Mouse (Mus musculus) erythroblast, embryonic 14.5 days (primary cell): ENCODE measurements around the gene Olfr202. TPM values are rescaled to one million over a fixed set of nuclear protein-coding genes. Genes with fewer than 3 reads are reported as not detected.
"Not testable (repeated sequence)": the region's sequence is repeated elsewhere in the genome, so short reads cannot be mapped to it uniquely, and the experiment has no call there.

Experiments used
- H3K27me3 ChIP-seq: 2 replicates; pipeline ENCODE4 v1.6.1; 2012; ENCODE audit warnings: inconsistent platforms; ENCODE audit not compliant: control insufficient read depth
- H3K36me3 ChIP-seq: 2 replicates; pipeline ENCODE4 v1.6.1; 2012; ENCODE audit warnings: mild to moderate bottlenecking, inconsistent platforms; ENCODE audit not compliant: control insufficient read depth
- H3K4me1 ChIP-seq: 2 replicates; pipeline ENCODE4 v1.6.1; 2012; ENCODE audit warnings: inconsistent platforms; ENCODE audit not compliant: control insufficient read depth
- H3K4me3 ChIP-seq: replicated peaks from 2 replicates; pipeline ENCODE3; 2012; ENCODE audit warnings: moderate library complexity, mild to moderate bottlenecking, inconsistent platforms
- H3K9me3 ChIP-seq: 2 replicates; pipeline ENCODE4 v1.6.1; 2012; ENCODE audit warnings: low read length, inconsistent platforms, mixed read lengths; ENCODE audit not compliant: control insufficient read depth
- GATA1 ChIP-seq: IDR thresholded peaks from 2 replicates; pipeline ENCODE4 v1.6.1; 2012; ENCODE audit warnings: low read length, inconsistent platforms, mixed read lengths
- TAL1 ChIP-seq: IDR thresholded peaks from 3 replicates; pipeline ENCODE4 v1.6.1; 2012; ENCODE audit warnings: low read length, inconsistent platforms, mixed read lengths
- polyA plus RNA-seq: library from polyadenylated mRNA; stranded (reverse); fragments of >175 nt; gene quantifications from 2 replicates; pipeline ENCODE4 v1.2.3, GENCODE M21; 2012

Olfr202 gene
- polyA plus RNA-seq: not detected in 2 replicates

- Histone ChIP-seq H3K36me3 (no peaks in the 10 kb centered on the region), H3K27me3 (no peaks in the 10 kb centered on the region), H3K4me1 (no peaks in the 10 kb centered on the region), H3K9me3 (no peaks in the 10 kb centered on the region; the same call in 1 of the 2 replicates), H3K4me3 (no peak within 1 kb of the TSS)
- TF ChIP-seq TAL1 (no peak), GATA1 (no peak)
These were observed at the start of gene Olfr202 for GRCm38 (mm10) chr16:59286693-59287092. Gene Olfr202 (minus strand): TSS chr16:59286793.

- Histone ChIP-seq H3K4me1 (no peaks in the 10 kb centered on the region), H3K36me3 (no peaks in the 10 kb centered on the region), H3K9me3 (peaks cover 4% of the 10 kb centered on the region; the same call in 1 of the 2 replicates), H3K4me3 (no peak within 1 kb of the TSS), H3K27me3 (no peaks in the 10 kb centered on the region)
- TF ChIP-seq GATA1 (no peak), TAL1 (no peak)
These were observed 44.4 kb upstream of the Olfr202 start, which contains the start of gene Olfr205 for GRCm38 (mm10) chr16:59331038-59331437. Gene Olfr205 (minus strand): TSS chr16:59331138.

DNA sequence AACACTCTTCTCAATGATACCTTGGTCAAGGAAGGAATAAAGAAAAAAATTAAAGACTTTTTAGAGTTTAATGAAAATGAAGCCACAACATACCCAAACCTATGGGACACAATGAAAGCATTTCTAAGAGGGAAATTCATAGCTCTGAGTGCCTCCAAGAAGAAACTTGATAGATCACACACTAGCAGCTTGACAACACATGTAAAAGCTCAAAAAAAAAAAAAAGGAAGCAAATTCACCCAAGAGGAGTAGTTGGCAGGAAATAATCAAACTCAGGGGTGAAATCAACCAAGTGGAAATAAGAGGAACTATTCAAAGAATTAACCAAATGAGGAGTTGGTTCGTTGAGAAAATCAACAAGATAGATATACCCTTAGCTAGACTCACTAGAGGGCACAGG lies 36.7 kb upstream of the Olfr202 start:
- not testable (repeated sequence) for H3K4me3 ChIP-seq, H3K4me1 ChIP-seq, H3K27me3 ChIP-seq

DNA sequence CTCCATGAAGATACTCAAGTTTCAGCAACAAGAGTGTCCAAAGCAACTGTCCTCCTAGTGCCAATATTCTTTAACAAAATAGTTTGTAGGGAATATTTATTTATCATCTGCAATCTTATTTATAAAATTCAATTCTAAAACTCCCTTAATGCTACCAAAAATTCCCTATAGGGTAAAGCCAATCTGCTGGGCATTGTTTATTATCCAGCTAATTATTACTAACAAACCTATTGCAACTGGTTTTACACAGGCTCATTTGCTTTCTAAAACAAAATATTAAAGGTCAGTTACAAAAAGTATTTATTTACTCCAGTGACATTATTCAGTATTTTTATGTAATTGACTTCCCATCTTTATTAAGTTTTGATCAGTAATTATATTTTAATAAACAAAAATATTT lies 31.6 kb upstream of the Olfr202 start, which contains the start of gene Olfr204:
Gene Olfr204, minus strand, starts transcription at position 101 of the 400 bp plus-strand sequence.
- Histone ChIP-seq H3K36me3 (no peaks in the 10 kb centered on the region), H3K27me3 (no peaks in the 10 kb centered on the region), H3K9me3 (no peaks in the 10 kb centered on the region), H3K4me3 (no peak within 1 kb of the TSS), H3K4me1 (no peaks in the 10 kb centered on the region)
- TF ChIP-seq GATA1: no peak
- TF ChIP-seq TAL1: no peak

More for the DNA sequence above, 36.7 kb upstream of the Olfr202 start:
- H3K9me3 ChIP-seq, H3K36me3 ChIP-seq: not testable (repeated sequence)

GRCm38 (mm10) chr16:59298581-59298980 lies 12.0 kb upstream of the Olfr202 start, which contains the start of gene Olfr203:
Gene Olfr203 (plus strand): TSS chr16:59298881.
- no peaks in the 10 kb centered on the region for H3K27me3 ChIP-seq
- TF ChIP-seq TAL1 (no peak), GATA1 (no peak)
- H3K4me3 ChIP-seq: no peak within 1 kb of the TSS
- H3K9me3 ChIP-seq: no peaks in the 10 kb centered on the region
- H3K4me1 ChIP-seq: no peaks in the 10 kb centered on the region
- no peaks in the 10 kb centered on the region for H3K36me3 ChIP-seq

- H3K36me3 ChIP-seq, H3K4me3 ChIP-seq, H3K9me3 ChIP-seq, H3K27me3 ChIP-seq, H3K4me1 ChIP-seq: not testable (repeated sequence)
These were observed 983 bp upstream of the Olfr202 start for GRCm38 (mm10) chr16:59287576-59287975.

DNA sequence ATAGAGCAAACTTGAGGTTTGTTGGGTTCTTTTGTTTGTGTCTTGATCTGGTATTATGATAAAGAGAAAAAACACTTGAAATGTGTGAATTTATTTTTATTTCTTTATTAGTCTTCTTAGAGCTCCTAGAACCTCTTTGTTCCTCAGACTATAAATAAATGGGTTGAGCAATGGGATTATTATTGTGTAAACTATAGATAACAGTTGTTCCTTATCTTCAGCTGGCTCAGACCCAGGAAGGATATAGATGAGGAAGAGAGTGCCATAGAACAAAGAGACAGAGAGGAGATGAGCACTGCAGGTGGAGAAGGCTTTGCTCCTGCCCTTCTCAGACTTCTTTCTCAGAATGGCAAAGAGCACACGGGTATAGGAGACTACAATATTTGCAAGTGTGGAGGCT lies 3.1 kb downstream of the Olfr202 start:
- H3K4me1 ChIP-seq: peaks cover 2% of the 10 kb centered on the region; the same call in 1 of the 2 replicates
- peaks cover 2% of the 10 kb centered on the region; the same call in 1 of the 2 replicates for H3K9me3 ChIP-seq
- H3K4me3 ChIP-seq: no peak overlapping the region
- no peaks in the 10 kb centered on the region for H3K27me3 ChIP-seq
- H3K36me3 ChIP-seq: no peaks in the 10 kb centered on the region
- TF ChIP-seq GATA1 (no peak), TAL1 (no peak)

- peaks cover 2% of the 10 kb centered on the region; the same call in 1 of the 2 replicates for H3K4me1 ChIP-seq
- no peaks in the 10 kb centered on the region for H3K36me3 ChIP-seq
- peak overlapping the region; percentile 48 for H3K4me3 ChIP-seq
- TF ChIP-seq TAL1: peak; percentile 60
- TF ChIP-seq GATA1: peak; percentile 32; the same call in 1 of the 2 replicates
- H3K27me3 ChIP-seq: no peaks in the 10 kb centered on the region
- peaks cover 2% of the 10 kb centered on the region; the same call in 1 of the 2 replicates for H3K9me3 ChIP-seq
These were observed 6.1 kb downstream of the Olfr202 start for GRCm38 (mm10) chr16:59280542-59280941.

DNA sequence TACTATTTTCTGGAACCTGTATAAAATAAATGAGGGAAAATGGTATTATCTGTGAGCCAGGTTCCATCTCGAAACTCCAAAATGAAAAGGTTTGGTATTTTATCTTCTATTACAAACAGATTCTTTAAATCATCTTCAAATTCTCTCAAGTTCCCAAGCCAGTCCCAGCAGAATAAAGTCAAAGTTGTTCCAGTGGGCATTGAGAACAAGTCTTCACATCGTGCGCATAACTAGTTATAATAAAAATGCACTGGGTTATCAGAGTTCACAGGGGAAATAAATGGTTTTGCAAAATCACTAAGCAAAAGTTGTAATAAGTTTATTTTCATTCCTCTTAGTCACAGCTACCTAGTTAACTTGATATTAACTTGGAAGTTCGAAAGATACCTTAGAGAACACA lies 14.1 kb downstream of the Olfr202 start, which contains the start of gene Olfr201:
Gene Olfr201, minus strand, starts transcription at position 101 of the 400 bp plus-strand sequence.
- not testable (repeated sequence) for H3K9me3 ChIP-seq, H3K4me1 ChIP-seq, H3K36me3 ChIP-seq, H3K4me3 ChIP-seq, H3K27me3 ChIP-seq

GRCm38 (mm10) chr16:59269097-59269496 lies 17.5 kb downstream of the Olfr202 start:
- not testable (repeated sequence) for H3K9me3 ChIP-seq, H3K4me1 ChIP-seq, H3K4me3 ChIP-seq, H3K36me3 ChIP-seq, H3K27me3 ChIP-seq
